Mouse (Mus musculus) layer of hippocampus, adult 11-12 months (tissue): ENCODE data around the gene Asic4.

ENCODE experiments used
- DNase-seq: peaks from one replicate; pipeline ENCODE4 v3.0.0; 2022; ENCODE audit warnings: low spot score

Asic4 gene

GRCm38 (mm10) chr1:75467215-75467927 is 17.1 kb downstream of the Asic4 start:
- peak; percentile 89 for DNase-seq

GRCm38 (mm10) chr1:75469287-75469825 is 19.1 kb downstream of the Asic4 start:
- no peak for DNase-seq

GRCm38 (mm10) chr1:75476441-75476840 is 26.2 kb downstream of the Asic4 start:
- no peak for DNase-seq

GRCm38 (mm10) chr1:75477264-75477965 is 27.2 kb downstream of the Asic4 start:
- DNase-seq, result peak; percentile 83

- no peak for DNase-seq
Observed at GRCm38 (mm10) chr1:75477966-75478290, 27.7 kb downstream of the Asic4 start.

- DNase-seq, result no peak
Observed at GRCm38 (mm10) chr1:75478497-75478896, 28.3 kb downstream of the Asic4 start.

- peak; percentile 97 for DNase-seq
Observed at GRCm38 (mm10) chr1:75478916-75479634, 28.8 kb downstream of the Asic4 start, which contains the start of the genes Chpf and Tmem198. Chpf (minus strand) TSS chr1:75479307. Tmem198 (plus strand) TSS chr1:75479532.

GRCm38 (mm10) chr1:75479635-75479989 is 29.4 kb downstream of the Asic4 start:
- no peak for DNase-seq

- DNase-seq, result no peak
Observed at GRCm38 (mm10) chr1:75480036-75480435, 29.8 kb downstream of the Asic4 start.

GRCm38 (mm10) chr1:75480735-75481134 is 30.5 kb downstream of the Asic4 start:
- no peak for DNase-seq

GRCm38 (mm10) chr1:75486561-75486960 is 36.3 kb downstream of the Asic4 start:
- DNase-seq, result no peak

- no peak for DNase-seq
Observed at GRCm38 (mm10) chr1:75487040-75487404, 36.8 kb downstream of the Asic4 start.

GRCm38 (mm10) chr1:75487405-75488161 is 37.3 kb downstream of the Asic4 start:
- DNase-seq, result peak; percentile 52

GRCm38 (mm10) chr1:75490785-75491551 is 40.7 kb downstream of the Asic4 start:
- DNase-seq, result no peak

- DNase-seq, result no peak
Observed at GRCm38 (mm10) chr1:75492579-75493170, 42.4 kb downstream of the Asic4 start.

- DNase-seq, result no peak
Observed at GRCm38 (mm10) chr1:75494878-75495548, 44.8 kb downstream of the Asic4 start.

GRCm38 (mm10) chr1:75498897-75499296 is 48.7 kb downstream of the Asic4 start:
- DNase-seq, result no peak

- DNase-seq, result no peak
Observed at GRCm38 (mm10) chr1:75499441-75499840, 49.2 kb downstream of the Asic4 start.

GRCm38 (mm10) chr1:75501905-75502304 is 51.7 kb downstream of the Asic4 start:
- no peak for DNase-seq

- no peak for DNase-seq
Observed at GRCm38 (mm10) chr1:75502945-75503650, 52.9 kb downstream of the Asic4 start.
